Mouse (Mus musculus): ENCODE measurements around the gene Gm6685.
A peak's percentile ranks its signal among the peaks of the same experiment; 100 is the strongest.
"Not testable (repeated sequence)": the region's sequence is repeated elsewhere in the genome, so short reads cannot be mapped to it uniquely, and the experiment has no call there.

Gm6685 gene

DNA sequence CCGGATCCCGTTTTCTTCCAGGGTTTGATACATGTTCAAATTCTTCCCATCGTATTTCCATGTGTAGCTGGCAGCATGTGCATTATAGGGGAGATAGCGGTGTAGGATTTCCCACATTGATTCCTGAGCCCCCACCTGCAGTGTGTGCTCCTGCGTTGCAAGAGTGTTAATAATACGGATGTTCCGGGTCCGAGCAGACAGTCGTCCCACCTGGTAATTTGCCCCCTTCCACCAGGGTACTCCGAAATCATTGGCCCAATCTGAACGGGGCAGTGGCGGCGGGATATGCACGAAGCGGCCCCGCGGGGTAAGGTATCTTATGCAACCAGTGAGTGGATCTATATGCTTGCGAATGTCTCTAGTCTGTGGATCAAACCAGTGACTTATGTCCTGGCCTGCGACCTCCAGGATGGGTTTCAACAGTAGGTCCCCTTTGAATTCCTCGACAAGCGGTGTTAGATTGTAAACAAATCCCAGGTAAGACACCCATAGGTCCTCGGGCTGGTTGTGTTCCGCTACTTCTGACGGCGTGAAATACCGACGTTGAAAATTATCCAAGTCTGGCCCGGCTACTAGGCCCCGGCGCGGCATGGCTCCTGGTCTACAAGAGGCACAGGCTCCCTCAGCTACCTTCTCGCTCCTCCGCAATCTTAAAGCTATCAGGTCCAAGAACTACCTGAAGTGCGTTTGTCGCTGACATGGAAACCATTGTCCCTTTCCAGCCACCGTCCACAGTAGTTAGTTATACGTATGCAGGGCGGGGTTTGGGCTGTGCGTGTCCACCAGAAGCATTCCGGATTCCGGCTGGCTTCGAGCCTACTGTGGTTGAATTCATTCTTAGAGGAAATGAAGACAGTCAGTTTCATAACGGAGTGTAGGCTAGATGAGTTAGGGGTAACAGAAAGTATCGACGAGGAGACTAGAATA lies at the start of gene Gm6685:
TSS of gene Gm6685 (minus strand) at position 644 of the 927 bp plus-strand sequence.
- not testable (repeated sequence) for DNase-seq (ENCODE audit: low spot score)

DNA sequence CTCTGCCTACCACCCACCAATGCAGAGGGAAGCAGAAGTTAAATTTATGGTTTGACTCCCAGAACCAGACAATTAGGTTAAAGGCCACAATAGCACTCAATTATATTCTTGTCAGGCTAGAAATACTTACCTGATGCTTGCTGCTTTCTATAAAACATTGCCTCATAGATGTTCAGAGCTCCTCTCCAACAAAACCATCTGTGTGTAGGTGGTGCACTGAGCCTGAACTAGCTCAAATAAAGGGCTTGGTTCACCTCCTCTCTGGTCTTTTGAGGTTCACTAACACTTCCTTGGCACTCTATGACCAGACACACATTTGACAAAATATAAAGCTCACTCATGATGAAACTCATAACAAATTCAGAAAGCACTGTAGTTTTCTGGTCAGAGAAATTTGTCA lies 36.2 kb upstream of the Gm6685 start:
- DNase-seq (ENCODE audit: low spot score) = no peak

DNA sequence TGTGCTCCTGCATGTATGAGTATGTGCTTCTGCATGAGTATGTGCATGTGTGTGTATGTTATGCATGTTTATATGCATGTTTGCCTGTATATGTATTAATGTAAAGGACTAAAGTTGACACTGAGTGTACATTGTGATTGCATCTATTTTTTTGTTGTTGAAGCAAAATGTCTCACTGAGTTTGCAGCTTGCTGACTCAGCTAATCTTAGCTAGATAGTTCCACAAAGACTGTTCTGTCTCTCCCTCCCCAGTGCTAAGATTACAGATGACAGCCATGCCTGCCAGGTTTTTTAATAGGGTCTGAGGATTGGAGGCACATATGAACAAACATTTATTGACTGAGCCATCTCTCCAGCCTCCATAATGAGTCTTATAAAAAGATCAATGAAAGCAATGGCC lies 35.0 kb upstream of the Gm6685 start:
- DNase-seq (ENCODE audit: low spot score) = no peak

DNA sequence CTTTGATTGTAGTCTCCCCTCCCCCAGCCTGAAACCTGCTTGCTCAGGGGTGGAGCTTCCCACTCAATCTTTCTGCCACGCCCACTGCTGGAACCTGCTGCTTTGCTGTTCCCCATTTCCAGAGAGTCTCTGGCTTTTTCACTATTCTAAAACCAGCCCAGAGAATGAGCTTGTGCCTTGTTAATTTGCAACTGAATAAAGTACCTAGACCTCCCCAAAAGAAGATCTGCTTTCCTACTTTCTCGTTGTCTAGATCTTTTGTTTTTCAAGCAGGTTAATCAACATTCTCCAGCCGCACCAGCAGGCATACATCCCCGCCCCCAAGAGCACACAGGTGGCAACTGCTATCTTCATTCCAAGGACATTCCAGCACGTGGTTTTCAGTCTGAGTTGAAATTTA lies 31.7 kb upstream of the Gm6685 start:
- not testable (repeated sequence) for DNase-seq (ENCODE audit: low spot score)

DNA sequence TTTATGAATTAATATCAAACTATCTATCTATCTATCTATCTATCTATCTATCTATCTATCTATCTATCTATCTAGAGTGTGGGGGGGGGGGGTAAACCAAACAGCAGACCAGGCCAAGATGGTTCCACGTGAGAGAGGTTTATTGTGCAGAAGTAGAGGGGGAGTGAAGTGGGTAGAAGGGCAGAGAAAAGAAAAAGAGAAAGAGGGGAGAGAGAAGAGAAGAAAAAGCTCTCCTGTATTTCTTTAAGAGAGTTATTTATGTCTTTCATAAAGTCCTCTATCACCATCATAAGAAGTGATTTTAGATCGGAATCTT lies 26.2 kb upstream of the Gm6685 start:
- no peak for DNase-seq (ENCODE audit: low spot score)

DNA sequence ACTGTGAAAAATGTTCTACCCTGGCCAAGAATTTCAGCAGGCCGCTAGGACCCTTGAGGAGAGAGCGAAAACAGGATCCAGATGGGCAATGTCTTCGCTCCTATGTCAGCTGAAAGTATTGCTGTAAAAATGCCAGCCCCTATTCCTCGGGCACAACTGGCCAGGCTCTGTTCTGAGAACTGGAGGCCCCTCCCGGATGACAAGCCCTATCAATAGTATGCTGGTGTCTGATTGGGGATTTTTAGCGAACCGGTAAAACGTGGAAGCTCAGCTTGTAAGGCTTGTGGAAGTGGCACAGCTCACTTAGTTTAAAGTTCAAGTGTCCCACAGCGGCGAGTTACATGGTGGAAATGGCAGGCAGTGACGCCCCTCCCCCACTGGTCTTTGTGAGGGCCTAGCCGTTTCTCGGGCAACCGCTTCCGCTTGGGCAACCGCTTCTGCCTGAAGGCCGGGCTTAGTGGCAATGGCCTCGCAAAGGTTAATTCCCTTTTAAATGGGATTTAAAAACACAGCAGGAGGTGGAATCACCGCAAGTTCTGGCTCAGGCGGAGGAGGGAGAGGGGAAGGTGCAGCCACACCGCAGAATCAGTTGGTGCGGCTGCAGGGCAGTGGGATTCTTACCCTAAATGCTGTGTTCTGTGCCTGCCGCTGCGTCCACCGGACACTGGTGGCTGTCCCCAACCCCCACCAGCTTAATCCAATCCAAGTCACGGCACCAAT lies 25.7 kb upstream of the Gm6685 start:
- DNase-seq (ENCODE audit: low spot score) = peak; percentile 56

- DNase-seq (ENCODE audit: low spot score) = no peak
Observed at GRCm38 (mm10) chr11:28343465-28343864, 3.8 kb upstream of the Gm6685 start.

GRCm38 (mm10) chr11:28341887-28342286 lies 2.2 kb upstream of the Gm6685 start:
- no peak for DNase-seq (ENCODE audit: low spot score)

DNA sequence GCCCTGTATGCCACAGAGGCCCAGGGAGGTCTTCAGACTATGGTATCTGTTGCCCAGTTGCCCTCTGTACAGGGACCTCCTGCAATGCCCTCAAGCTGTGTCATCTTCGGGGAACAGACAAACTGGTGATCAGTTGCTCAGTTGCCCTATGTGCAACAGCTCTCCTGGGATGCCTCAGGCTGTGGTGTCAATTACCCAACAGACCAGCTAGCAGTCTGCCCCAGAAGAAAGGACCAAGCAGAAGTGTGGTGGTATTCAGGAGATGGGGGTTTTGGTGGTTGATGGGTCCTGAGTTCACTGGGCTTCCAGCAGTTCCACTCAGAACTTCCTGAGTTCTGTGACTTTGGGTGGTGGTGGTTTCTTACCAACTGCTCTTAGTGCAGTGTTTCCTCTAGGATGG lies 11.8 kb downstream of the Gm6685 start:
- no peak for DNase-seq (ENCODE audit: low spot score)

DNA sequence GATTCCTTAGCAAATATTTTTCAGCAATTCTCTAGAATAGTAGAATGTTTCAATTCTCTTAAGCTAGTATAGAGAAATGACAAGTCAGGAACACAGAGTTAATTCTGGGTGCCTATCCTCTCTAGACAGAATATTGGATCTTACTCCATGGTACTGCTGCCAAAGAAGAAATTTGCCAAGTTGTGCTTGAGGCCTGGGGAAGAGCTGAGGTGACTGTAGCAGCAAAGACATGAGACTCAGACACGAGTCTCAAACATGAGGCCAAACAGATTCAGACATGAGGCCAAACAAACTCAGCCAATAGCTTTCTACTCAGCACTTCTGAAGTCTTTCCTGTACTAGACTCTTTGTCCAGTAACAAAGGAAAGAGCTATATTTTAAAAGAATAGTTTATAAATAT lies 26.3 kb downstream of the Gm6685 start:
- DNase-seq (ENCODE audit: low spot score) = no peak

DNA sequence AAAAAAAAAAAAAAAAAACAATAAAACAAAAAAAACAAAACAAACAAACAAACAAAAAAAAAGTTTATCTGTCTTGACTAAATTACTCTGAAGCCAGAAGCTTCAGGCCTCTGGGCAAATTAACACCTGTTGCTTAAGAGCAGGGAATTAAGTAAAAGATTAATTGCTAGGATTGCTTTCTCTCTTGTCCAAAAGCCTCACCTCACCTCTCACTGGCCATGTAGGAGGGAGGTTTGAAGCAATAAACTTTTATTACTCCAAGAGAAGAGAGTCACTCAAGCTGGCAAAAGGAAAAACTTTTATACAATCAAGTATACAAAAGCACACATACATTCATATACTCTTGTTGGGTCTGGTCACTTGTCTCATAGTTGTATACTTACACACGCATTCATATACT lies 31.9 kb downstream of the Gm6685 start:
- DNase-seq (ENCODE audit: low spot score) = no peak

GRCm38 (mm10) chr11:28290440-28290839 lies 49.2 kb downstream of the Gm6685 start:
- no peak for DNase-seq (ENCODE audit: low spot score)

All from ovary, postnatal 14 days (tissue).